Mouse (Mus musculus): ENCODE measurements around the gene Ncln.

The Ncln gene

GRCm38 (mm10) chr10:81510246-81510810 is 14.1 kb upstream of the Ncln start:
- no peak for DNase-seq

- no peak for DNase-seq
These were observed 11.7 kb upstream of the Ncln start for GRCm38 (mm10) chr10:81507691-81508489.

- no peak for DNase-seq
These were observed 10.9 kb upstream of the Ncln start for GRCm38 (mm10) chr10:81507095-81507494.

GRCm38 (mm10) chr10:81505016-81505664 is 8.9 kb upstream of the Ncln start:
- DNase-seq: no peak

- peak; percentile 79 for DNase-seq
These were observed 6.5 kb upstream of the Ncln start for GRCm38 (mm10) chr10:81502658-81503057.

- no peak for DNase-seq
These were observed 5.7 kb upstream of the Ncln start for GRCm38 (mm10) chr10:81501863-81502262.

- DNase-seq: no peak
These were observed 3.8 kb upstream of the Ncln start, which contains the start of gene S1pr4 for GRCm38 (mm10) chr10:81500032-81500431. TSS of gene S1pr4 (minus strand) at chr10:81500132.

- peak; percentile 61 for DNase-seq
These were observed 3.2 kb upstream of the Ncln start for GRCm38 (mm10) chr10:81499250-81499901.

- DNase-seq: no peak
These were observed 2.4 kb upstream of the Ncln start for GRCm38 (mm10) chr10:81498316-81499249.

- DNase-seq: no peak
These were observed 1.4 kb upstream of the Ncln start for GRCm38 (mm10) chr10:81497401-81498270.

GRCm38 (mm10) chr10:81496969-81497368 is 777 bp upstream of the Ncln start:
- DNase-seq: no peak

- DNase-seq: no peak
These were observed 452 bp downstream of the Ncln start for GRCm38 (mm10) chr10:81495616-81496263.

- DNase-seq: no peak
These were observed 1.0 kb downstream of the Ncln start for GRCm38 (mm10) chr10:81495151-81495550.

- no peak for DNase-seq
These were observed 1.7 kb downstream of the Ncln start for GRCm38 (mm10) chr10:81494260-81495041.

- DNase-seq: no peak
These were observed 2.5 kb downstream of the Ncln start for GRCm38 (mm10) chr10:81493601-81494220.

- DNase-seq: no peak
These were observed 3.5 kb downstream of the Ncln start for GRCm38 (mm10) chr10:81492606-81493240.

GRCm38 (mm10) chr10:81491018-81491417 is 5.2 kb downstream of the Ncln start:
- no peak for DNase-seq

GRCm38 (mm10) chr10:81489941-81490340 is 6.3 kb downstream of the Ncln start:
- DNase-seq: no peak

- no peak for DNase-seq
These were observed 8.1 kb downstream of the Ncln start for GRCm38 (mm10) chr10:81488081-81488480.
